Mouse (Mus musculus) lung, postnatal 0 days (tissue): ENCODE data around the gene Mrpl4. TPM values are rescaled to one million over a fixed set of nuclear protein-coding genes. Genes with fewer than 3 reads are reported as not detected.

Source experiments
- ATAC-seq: fragments of 200-750 bp; cut with Nextera tagmentation; 2 replicates; pipeline ENCODE4 v1.8.0; 2017; ENCODE audit warnings: moderate library complexity
- DNase-seq: peaks from one replicate; pipeline ENCODE4 v3.0.0-alpha.2; 2016; ENCODE audit warnings: low spot score
- H3K27ac ChIP-seq: fragments of 300-500 bp; sonication (generic); 2 replicates; pipeline ENCODE4 v1.5.1; 2014; ENCODE audit warnings: antibody characterized with exemption, mild to moderate bottlenecking, low read length, mixed read lengths
- H3K27me3 ChIP-seq: fragments of 300-500 bp; sonication (generic); replicated peaks from 2 replicates; pipeline ENCODE4 v1.6.1; 2014; ENCODE audit warnings: low read length, mixed read lengths; ENCODE audit not compliant: insufficient read depth
- H3K36me3 ChIP-seq: fragments of 300-500 bp; sonication (generic); 2 replicates; pipeline ENCODE4 v1.6.1; 2014; ENCODE audit warnings: low read length, mixed read lengths; ENCODE audit not compliant: insufficient read depth
- H3K4me1 ChIP-seq: fragments of 300-500 bp; sonication (generic); 2 replicates; pipeline ENCODE4 v1.6.1; 2014; ENCODE audit warnings: antibody characterized with exemption, low read depth, low read length, mixed read lengths; ENCODE audit not compliant: insufficient read depth
- H3K4me2 ChIP-seq: fragments of 300-500 bp; sonication (generic); replicated peaks from 2 replicates; pipeline ENCODE4 v1.6.1; 2014; ENCODE audit warnings: low read depth, mild to moderate bottlenecking, low read length, moderate library complexity, mixed read lengths
- H3K4me3 ChIP-seq: fragments of 300-500 bp; sonication (generic); 2 replicates; pipeline ENCODE4 v1.5.1; 2014; ENCODE audit warnings: low read depth, low read length
- H3K9ac ChIP-seq: fragments of 300-500 bp; sonication (generic); replicated peaks from 2 replicates; pipeline ENCODE4 v1.6.1; 2014; ENCODE audit warnings: low read depth, mild to moderate bottlenecking
- H3K9me3 ChIP-seq: fragments of 300-500 bp; sonication (generic); 2 replicates; pipeline ENCODE4 v1.6.1; 2016; ENCODE audit warnings: low read length, mixed read lengths
- CTCF ChIP-seq: IDR thresholded peaks from 2 replicates; pipeline ENCODE4 v1.5.1; 2016; ENCODE audit warnings: antibody characterized with exemption, mild to moderate bottlenecking
- EP300 ChIP-seq: IDR thresholded peaks from 2 replicates; pipeline ENCODE4 v1.6.1; 2016; ENCODE audit warnings: antibody characterized with exemption, mild to moderate bottlenecking, control low read depth
- WGBS: fragments of 180-500 bp; shearing (Covaris S2); extraction: QIAGEN DNeasy Blood & Tissue Kit; methylation state at CpG from one replicate; pipeline ENCODE4 v1.1.7; 2014; 5-methylcytosine and 5-hydroxymethylcytosine counted together
- polyA plus RNA-seq: library from polyadenylated mRNA; unstranded; fragments of >200 nt; fragmentation: Nextera tagmentation; extraction: Ambion mirVana; gene quantifications from 2 replicates; pipeline ENCODE4 v1.2.1, GENCODE M21; 2015

The Mrpl4 gene
- polyA plus RNA-seq, 1 experiment from 2014 or later = 125 TPM

GRCm38 (mm10) chr9:20979769-20980168 lies 22.8 kb upstream of the Mrpl4 start:
- H3K4me3 ChIP-seq = no peak overlapping the region
- H3K9ac ChIP-seq = no peak overlapping the region
- DNase-seq (no peak), ATAC-seq (no peak)
- no peak overlapping the region for H3K4me2 ChIP-seq
- H3K9me3 ChIP-seq = no peaks in the 10 kb centered on the region
- WGBS = 79% methylated on average over 7 of the region's 7 CpGs
- no peaks in the 10 kb centered on the region for H3K36me3 ChIP-seq
- peaks cover 14% of the 10 kb centered on the region; the same call in 1 of the 2 replicates for H3K4me1 ChIP-seq
- TF ChIP-seq EP300 (no peak), CTCF (no peak)
- H3K27ac ChIP-seq = no peak overlapping the region
- H3K27me3 ChIP-seq = no peaks in the 10 kb centered on the region

- 50% methylated on average over 3 of the region's 3 CpGs for WGBS
- H3K27me3 ChIP-seq = no peaks in the 10 kb centered on the region
Measured at GRCm38 (mm10) chr9:20982171-20982570, 20.4 kb upstream of the Mrpl4 start.

GRCm38 (mm10) chr9:20983169-20983568 lies 19.4 kb upstream of the Mrpl4 start:
- Histone ChIP-seq H3K4me1 (peaks cover 10% of the 10 kb centered on the region; the same call in 1 of the 2 replicates), H3K9ac (no peak overlapping the region), H3K4me3 (no peak overlapping the region), H3K27me3 (no peaks in the 10 kb centered on the region), H3K27ac (no peak overlapping the region), H3K36me3 (no peaks in the 10 kb centered on the region), H3K4me2 (no peak overlapping the region), H3K9me3 (no peaks in the 10 kb centered on the region)
- ATAC-seq = no peak
- 43% methylated on average over 5 of the region's 5 CpGs for WGBS
- no peak for DNase-seq
- TF ChIP-seq EP300 (no peak), CTCF (no peak)

More at GRCm38 (mm10) chr9:20982171-20982570, 20.4 kb upstream of the Mrpl4 start:
- Histone ChIP-seq H3K9ac (no peak overlapping the region), H3K9me3 (no peaks in the 10 kb centered on the region), H3K36me3 (no peaks in the 10 kb centered on the region), H3K4me3 (no peak overlapping the region), H3K27ac (no peak overlapping the region), H3K4me2 (no peak overlapping the region), H3K4me1 (peaks cover 10% of the 10 kb centered on the region; the same call in 1 of the 2 replicates)
- DNase-seq = peak; percentile 64
- ATAC-seq = peak; percentile 62
- TF ChIP-seq EP300 (peak; percentile 46; the same call in 1 of the 2 replicates), CTCF (no peak)

- Histone ChIP-seq H3K4me1 (peaks cover 10% of the 10 kb centered on the region; the same call in 1 of the 2 replicates), H3K27ac (peak overlapping the region; percentile 54; the same call in 1 of the 2 replicates), H3K36me3 (no peaks in the 10 kb centered on the region), H3K9me3 (no peaks in the 10 kb centered on the region), H3K4me3 (no peak overlapping the region), H3K27me3 (no peaks in the 10 kb centered on the region), H3K9ac (no peak overlapping the region), H3K4me2 (no peak overlapping the region)
- ATAC-seq (peak; percentile 79), DNase-seq (peak; percentile 85)
- 49% methylated on average over 15 of the region's 15 CpGs for WGBS
- TF ChIP-seq CTCF (no peak), EP300 (no peak)
Measured at GRCm38 (mm10) chr9:20986952-20987686, 15.4 kb upstream of the Mrpl4 start.

GRCm38 (mm10) chr9:20987953-20988352 lies 14.6 kb upstream of the Mrpl4 start:
- Histone ChIP-seq H3K27ac (peak overlapping the region; percentile 54; the same call in 1 of the 2 replicates), H3K36me3 (no peaks in the 10 kb centered on the region), H3K27me3 (no peaks in the 10 kb centered on the region), H3K9me3 (no peaks in the 10 kb centered on the region), H3K4me2 (no peak overlapping the region), H3K9ac (no peak overlapping the region), H3K4me3 (no peak overlapping the region), H3K4me1 (peaks cover 14% of the 10 kb centered on the region; the same call in 1 of the 2 replicates)
- 30% methylated on average over 7 of the region's 7 CpGs for WGBS
- no peak for TF ChIP-seq EP300
- no peak for TF ChIP-seq CTCF
- no peak for DNase-seq
- ATAC-seq = no peak

GRCm38 (mm10) chr9:20990861-20991260 lies 11.7 kb upstream of the Mrpl4 start:
- Histone ChIP-seq H3K4me1 (peaks cover 7% of the 10 kb centered on the region; the same call in 1 of the 2 replicates), H3K9me3 (no peaks in the 10 kb centered on the region), H3K4me2 (no peak overlapping the region), H3K4me3 (no peak overlapping the region), H3K9ac (no peak overlapping the region), H3K27me3 (no peaks in the 10 kb centered on the region), H3K36me3 (no peaks in the 10 kb centered on the region), H3K27ac (peak overlapping the region; percentile 68)
- 6% methylated on average over 10 of the region's 10 CpGs for WGBS
- DNase-seq (peak; percentile 93), ATAC-seq (peak; percentile 24)
- TF ChIP-seq EP300 (peak; percentile 33; the same call in 1 of the 2 replicates), CTCF (no peak)
